Mouse (Mus musculus) brain, embryonic 14.5 days (tissue): Measurements from ENCODE around the gene Mms19. TPM values are rescaled to one million over a fixed set of nuclear protein-coding genes. Genes with fewer than 3 reads are reported as not detected.

Experiments used
- DNase-seq: peaks from one replicate; pipeline ENCODE4 v3.0.0-alpha.2; 2011; ENCODE audit warnings: low read depth
- CTCF ChIP-seq: fragments of 200-500 bp; IDR thresholded peaks from 2 replicates; pipeline ENCODE4 v1.5.1; 2012; ENCODE audit warnings: inconsistent platforms, mild to moderate bottlenecking, moderate library complexity, borderline replicate concordance; ENCODE audit not compliant: insufficient read depth, insufficient read length; ENCODE audit errors: extremely low read depth
- POLR2A ChIP-seq: fragments of 200-500 bp; IDR thresholded peaks from 2 replicates; pipeline ENCODE4 v1.6.1; 2012; ENCODE audit warnings: mild to moderate bottlenecking, inconsistent platforms, borderline replicate concordance; ENCODE audit not compliant: poor library complexity, insufficient read depth, insufficient read length, severe bottlenecking; ENCODE audit errors: extremely low read depth
- polyA plus RNA-seq: library from polyadenylated mRNA; depleted of rRNA; stranded (reverse); fragments of >200 nt; gene quantifications from 2 replicates; pipeline ENCODE4 v1.2.3, GENCODE M21; 2012; rRNA removed

Gene Mms19
- polyA plus RNA-seq, result 66.3 and 88.7 TPM in 2 replicates

GRCm38 (mm10) chr19:41980819-41981594 lies at the start of gene Mms19:
TSS of gene Mms19 (minus strand) at chr19:41981157.
- peak; percentile 39; the same call in 1 of the 2 replicates for TF ChIP-seq POLR2A
- TF ChIP-seq CTCF, result no peak
- DNase-seq, result peak; percentile 99

DNA sequence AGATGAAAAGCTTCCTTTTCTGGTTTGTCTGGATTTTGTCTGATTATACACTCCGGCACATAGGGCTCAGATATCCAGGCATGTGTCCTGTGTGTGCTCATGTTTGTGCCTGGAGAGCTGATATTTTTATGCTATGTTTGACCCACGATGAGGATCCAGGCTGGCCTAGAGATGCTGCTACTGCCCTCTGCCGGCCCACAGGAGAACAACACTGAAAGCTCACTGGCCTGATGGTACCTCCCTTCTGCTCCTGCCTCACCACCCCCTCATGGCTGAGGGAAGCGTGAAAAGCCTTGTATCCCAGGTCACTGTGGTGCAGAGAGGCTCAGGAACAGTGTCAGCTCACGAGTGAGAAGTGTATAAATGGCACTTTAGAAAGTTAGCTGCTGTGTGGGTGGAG lies 45.2 kb upstream of the Mms19 start:
- peak; percentile 96 for TF ChIP-seq CTCF
- no peak for TF ChIP-seq POLR2A
- DNase-seq, result peak; percentile 77

DNA sequence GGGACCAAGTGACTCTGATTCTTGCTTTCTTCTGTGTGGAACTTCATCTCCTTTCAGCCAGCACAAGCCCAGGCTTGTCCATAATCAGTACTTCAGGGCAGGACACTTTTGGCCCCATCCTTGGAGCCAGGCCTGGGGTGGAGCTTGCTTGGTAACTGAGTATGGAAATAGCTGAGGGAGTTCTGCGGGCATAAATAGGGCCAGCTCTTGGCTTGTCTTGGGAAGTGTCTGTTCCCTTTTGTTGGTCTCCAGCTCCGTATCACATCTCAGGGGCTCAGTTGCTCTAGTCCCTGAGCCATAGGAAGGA lies 41.5 kb upstream of the Mms19 start:
- TF ChIP-seq CTCF (no peak), POLR2A (no peak)
- no peak for DNase-seq

- no peak for DNase-seq
- TF ChIP-seq POLR2A (no peak), CTCF (no peak)
These were observed 41.0 kb upstream of the Mms19 start for GRCm38 (mm10) chr19:42021681-42022541.

DNA sequence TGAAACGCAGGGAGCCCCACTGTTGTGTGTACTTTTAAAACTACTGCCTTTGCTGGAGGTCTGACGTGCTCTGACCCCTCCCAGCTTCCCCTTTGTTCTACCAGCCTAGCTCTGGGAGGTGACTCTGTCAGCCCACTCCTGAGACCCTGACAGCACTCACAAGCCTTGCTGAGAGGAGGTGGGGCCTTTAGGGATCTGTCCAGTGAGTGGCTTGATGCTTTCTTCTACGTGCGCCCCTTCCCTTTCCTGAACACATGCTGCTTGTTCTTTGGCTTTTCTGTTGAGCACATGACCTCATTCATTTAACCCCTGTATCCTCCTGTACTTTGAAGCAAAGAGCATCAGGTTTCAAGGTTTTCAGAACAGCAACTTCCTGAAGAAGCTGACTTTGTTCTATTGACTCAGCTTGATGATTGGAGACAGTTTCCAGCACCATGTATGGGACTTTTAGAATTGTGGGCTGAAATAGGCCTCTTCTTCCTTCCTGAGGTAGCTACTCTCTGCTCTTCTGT lies 38.1 kb upstream of the Mms19 start:
- no peak for DNase-seq
- no peak for TF ChIP-seq CTCF
- no peak for TF ChIP-seq POLR2A

DNA sequence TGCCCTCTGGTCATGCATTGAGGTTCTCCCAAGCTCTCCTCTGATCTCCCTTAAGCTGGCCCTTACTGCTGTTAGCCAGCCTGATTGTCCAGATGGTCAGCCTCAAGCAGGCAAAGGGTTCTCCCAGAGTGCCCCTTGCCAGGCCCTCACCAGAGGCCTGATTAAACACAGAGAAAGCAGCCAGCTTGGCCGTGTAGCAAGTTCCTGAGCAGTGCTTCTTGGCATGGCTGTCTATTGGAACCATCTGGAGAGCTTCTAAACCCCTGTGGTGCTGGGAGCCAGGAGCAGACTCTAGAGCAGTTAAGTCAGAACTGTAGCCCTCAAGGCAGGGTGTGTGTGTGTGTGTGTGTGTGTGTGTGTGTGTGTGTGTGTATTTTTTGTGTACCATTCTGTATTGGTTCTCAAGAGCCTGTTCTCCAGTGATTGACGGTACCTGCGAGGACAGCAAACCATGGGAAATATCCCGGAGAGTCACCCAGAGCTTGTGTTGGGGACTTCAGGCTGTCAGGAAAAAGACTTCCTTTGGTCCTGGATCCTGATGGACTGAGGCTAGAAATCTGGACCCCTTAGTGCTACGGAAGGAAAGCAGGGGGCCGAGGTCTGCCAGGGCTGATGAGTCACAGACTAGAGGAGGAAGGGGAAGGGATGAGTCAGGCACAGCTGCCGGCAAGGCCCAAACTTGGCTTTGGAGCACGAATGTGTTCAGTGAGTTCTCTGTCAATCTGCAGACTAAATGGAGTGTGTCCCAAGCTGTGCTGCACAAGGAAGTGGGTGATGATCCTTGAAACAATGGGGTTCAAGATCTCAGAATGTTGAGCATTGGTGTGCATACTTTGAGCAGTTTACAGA lies 36.7 kb upstream of the Mms19 start:
- TF ChIP-seq CTCF (no peak), POLR2A (no peak)
- DNase-seq, result peak; percentile 54

GRCm38 (mm10) chr19:42016840-42017239 lies 35.9 kb upstream of the Mms19 start:
- TF ChIP-seq CTCF, result no peak
- no peak for TF ChIP-seq POLR2A
- no peak for DNase-seq

DNA sequence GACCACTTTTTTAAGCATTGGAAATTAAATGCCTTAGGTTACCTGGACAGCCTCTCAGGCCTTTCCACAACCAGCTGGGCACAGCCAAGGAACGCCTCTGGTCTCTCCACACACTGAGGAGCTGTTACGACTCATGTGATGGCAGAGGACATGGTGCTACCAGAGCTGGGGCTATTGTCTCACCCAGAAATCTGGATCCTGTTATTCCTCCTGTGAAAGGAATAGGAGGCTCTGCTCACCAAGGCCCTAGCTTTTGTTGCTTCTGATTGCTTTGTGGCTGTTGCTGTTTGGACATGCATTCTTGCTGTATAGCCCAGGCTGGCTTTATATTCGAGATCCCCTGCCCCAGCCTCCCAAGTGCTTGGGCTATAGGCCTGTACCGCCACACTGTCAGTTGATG lies 35.3 kb upstream of the Mms19 start:
- TF ChIP-seq CTCF, result no peak
- TF ChIP-seq POLR2A, result no peak
- DNase-seq, result no peak

- no peak for DNase-seq
- TF ChIP-seq CTCF (no peak), POLR2A (no peak)
These were observed 34.0 kb upstream of the Mms19 start for GRCm38 (mm10) chr19:42015001-42015400.

DNA sequence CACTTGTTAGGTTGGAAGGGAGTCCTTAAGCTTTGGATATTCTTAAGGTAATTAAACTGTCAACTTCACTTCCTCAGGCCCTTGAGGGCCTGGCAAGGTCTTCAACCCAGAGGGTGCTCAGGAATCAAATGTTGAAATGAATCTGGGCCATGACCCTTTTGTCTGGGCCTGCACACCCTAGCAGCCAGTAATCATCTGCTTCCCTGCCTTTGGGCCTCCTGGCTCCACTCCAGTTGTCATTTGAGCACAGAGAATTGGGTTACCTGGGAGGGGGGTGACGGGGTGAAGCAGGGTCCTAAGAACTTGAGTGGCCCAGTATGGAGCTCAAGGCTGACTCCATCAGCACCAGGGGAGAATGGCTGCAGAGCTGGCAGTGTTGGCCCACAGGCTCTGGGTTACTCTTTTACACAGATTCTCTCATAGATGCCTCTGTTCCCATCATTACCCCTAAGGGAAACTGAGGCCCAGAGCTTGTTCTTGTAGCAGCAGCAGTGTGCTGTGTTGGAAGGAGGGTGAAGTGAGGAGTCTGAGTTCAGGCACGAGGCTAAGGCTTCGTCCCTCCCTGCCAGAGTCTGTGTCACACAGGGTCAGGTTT lies 33.4 kb upstream of the Mms19 start:
- TF ChIP-seq POLR2A (no peak), CTCF (no peak)
- DNase-seq, result no peak
